Mouse (Mus musculus) monocyte, adult 5-6 weeks (primary cell): ENCODE results near the gene Ncbp1. TPM values are rescaled to one million over a fixed set of nuclear protein-coding genes. Genes with fewer than 3 reads are reported as not detected.

ENCODE experiments used
- ATAC-seq: fragments of 153-309, 156-312 bp; replicated peaks from 2 replicates; pipeline ENCODE4 v1.8.0; 2017; ENCODE audit warnings: mild to moderate bottlenecking; ENCODE audit not compliant: low TSS enrichment, insufficient number of reproducible peaks, severe bottlenecking, poor library complexity, low FRiP score
- total RNA-seq: library from RNA; stranded (forward); fragments of 200-1000, 200-491, 200-594 nt; gene quantifications from 3 replicates; pipeline ENCODE4 v1.2.3, GENCODE M21; 2017

Ncbp1 gene
- 39.7 to 57.5 TPM (median 45.6 TPM) in 3 replicates for total RNA-seq

- peak; percentile 68 for ATAC-seq
Observed at GRCm38 (mm10) chr4:46138287-46139222, at the start of gene Ncbp1, which contains the start of gene Tstd2. Gene Ncbp1 (plus strand): TSS chr4:46138613. Gene Tstd2 (minus strand): TSS chr4:46138694.

GRCm38 (mm10) chr4:46089524-46090125, 48.8 kb upstream of the Ncbp1 start:
- no peak for ATAC-seq

GRCm38 (mm10) chr4:46092429-46093076, 45.9 kb upstream of the Ncbp1 start:
- ATAC-seq: no peak

- ATAC-seq: no peak
Observed at GRCm38 (mm10) chr4:46094916-46095825, 43.2 kb upstream of the Ncbp1 start.

- ATAC-seq: no peak
Observed at GRCm38 (mm10) chr4:46095826-46096159, 42.6 kb upstream of the Ncbp1 start.

GRCm38 (mm10) chr4:46096546-46096945, 41.9 kb upstream of the Ncbp1 start:
- no peak for ATAC-seq

- no peak for ATAC-seq
Observed at GRCm38 (mm10) chr4:46097591-46097990, 40.8 kb upstream of the Ncbp1 start.

- ATAC-seq: no peak
Observed at GRCm38 (mm10) chr4:46099132-46099531, 39.3 kb upstream of the Ncbp1 start.

- no peak for ATAC-seq
Observed at GRCm38 (mm10) chr4:46100539-46100938, 37.9 kb upstream of the Ncbp1 start.

- ATAC-seq: no peak
Observed at GRCm38 (mm10) chr4:46101211-46101711, 37.2 kb upstream of the Ncbp1 start.

- ATAC-seq: no peak
Observed at GRCm38 (mm10) chr4:46102078-46102769, 36.2 kb upstream of the Ncbp1 start.

GRCm38 (mm10) chr4:46110084-46110483, 28.3 kb upstream of the Ncbp1 start:
- ATAC-seq: no peak

GRCm38 (mm10) chr4:46111361-46111760, 27.1 kb upstream of the Ncbp1 start:
- no peak for ATAC-seq

- no peak for ATAC-seq
Observed at GRCm38 (mm10) chr4:46115308-46115707, 23.1 kb upstream of the Ncbp1 start.

GRCm38 (mm10) chr4:46116544-46117175, 21.8 kb upstream of the Ncbp1 start:
- no peak for ATAC-seq

- no peak for ATAC-seq
Observed at GRCm38 (mm10) chr4:46117536-46117935, 20.9 kb upstream of the Ncbp1 start.

- ATAC-seq: no peak
Observed at GRCm38 (mm10) chr4:46119514-46120094, 18.8 kb upstream of the Ncbp1 start.
